Mouse (Mus musculus) limb, embryonic 11.5 days (tissue): ENCODE measurements around the gene Fut8. TPM values are rescaled to one million over a fixed set of nuclear protein-coding genes. Genes with fewer than 3 reads are reported as not detected.

Experiments
- ATAC-seq: fragments of 200-750 bp; cut with Nextera tagmentation; 2 replicates; pipeline ENCODE4 v1.8.0; 2017; ENCODE audit warnings: low read depth; ENCODE audit not compliant: insufficient number of reproducible peaks, low FRiP score, low TSS enrichment
- DNase-seq: peaks from one replicate; pipeline ENCODE4 v3.0.0-alpha.2; 2015; ENCODE audit warnings: low spot score
- H3K27ac ChIP-seq: fragments of 300-500 bp; sonication (generic); replicated peaks from 2 replicates; pipeline ENCODE4 v1.5.1; 2014; ENCODE audit warnings: low read depth, mild to moderate bottlenecking, low read length
- H3K27me3 ChIP-seq: fragments of 300-500 bp; sonication (generic); 2 replicates; pipeline ENCODE4 v1.6.1; 2014; ENCODE audit warnings: mild to moderate bottlenecking, low read length, mixed read lengths; ENCODE audit not compliant: control insufficient read depth, insufficient read depth
- H3K36me3 ChIP-seq: fragments of 300-500 bp; sonication (generic); 2 replicates; pipeline ENCODE4 v1.6.1; 2014; ENCODE audit warnings: mild to moderate bottlenecking, low read length, moderate library complexity, mixed read lengths; ENCODE audit not compliant: control insufficient read depth, insufficient read depth
- H3K4me1 ChIP-seq: fragments of 300-500 bp; sonication (generic); 2 replicates; pipeline ENCODE4 v1.6.1; 2014; ENCODE audit warnings: low read length, mixed read lengths; ENCODE audit not compliant: control insufficient read depth, insufficient read depth
- H3K4me2 ChIP-seq: fragments of 300-500 bp; sonication (generic); 2 replicates; pipeline ENCODE4 v1.6.1; 2014; ENCODE audit warnings: low read depth, mild to moderate bottlenecking, moderate library complexity; ENCODE audit not compliant: severe bottlenecking
- H3K4me3 ChIP-seq: fragments of 300-500 bp; sonication (generic); 2 replicates; pipeline ENCODE4 v1.5.1; 2014; ENCODE audit warnings: low read depth, low read length
- H3K9ac ChIP-seq: fragments of 300-500 bp; sonication (generic); 2 replicates; pipeline ENCODE4 v1.6.1; 2014; ENCODE audit warnings: mild to moderate bottlenecking, low read length
- H3K9me3 ChIP-seq: fragments of 300-500 bp; sonication (generic); 2 replicates; pipeline ENCODE4 v1.6.1; 2016; ENCODE audit warnings: low read length; ENCODE audit not compliant: control insufficient read depth
- WGBS: fragments of 180-500 bp; shearing (Covaris S2); extraction: QIAGEN DNeasy Blood & Tissue Kit; methylation state at CpG from one replicate; pipeline ENCODE4 v1.1.7; 2014; 5-methylcytosine and 5-hydroxymethylcytosine counted together
- polyA plus RNA-seq: library from polyadenylated mRNA; unstranded; fragments of >200 nt; fragmentation: Nextera tagmentation; extraction: Ambion mirVana; gene quantifications from 2 replicates; pipeline ENCODE4 v1.2.1, GENCODE M21; 2014

Gene Fut8
- polyA plus RNA-seq, 1 experiment from 2014 or later, result 22.9 TPM

DNA sequence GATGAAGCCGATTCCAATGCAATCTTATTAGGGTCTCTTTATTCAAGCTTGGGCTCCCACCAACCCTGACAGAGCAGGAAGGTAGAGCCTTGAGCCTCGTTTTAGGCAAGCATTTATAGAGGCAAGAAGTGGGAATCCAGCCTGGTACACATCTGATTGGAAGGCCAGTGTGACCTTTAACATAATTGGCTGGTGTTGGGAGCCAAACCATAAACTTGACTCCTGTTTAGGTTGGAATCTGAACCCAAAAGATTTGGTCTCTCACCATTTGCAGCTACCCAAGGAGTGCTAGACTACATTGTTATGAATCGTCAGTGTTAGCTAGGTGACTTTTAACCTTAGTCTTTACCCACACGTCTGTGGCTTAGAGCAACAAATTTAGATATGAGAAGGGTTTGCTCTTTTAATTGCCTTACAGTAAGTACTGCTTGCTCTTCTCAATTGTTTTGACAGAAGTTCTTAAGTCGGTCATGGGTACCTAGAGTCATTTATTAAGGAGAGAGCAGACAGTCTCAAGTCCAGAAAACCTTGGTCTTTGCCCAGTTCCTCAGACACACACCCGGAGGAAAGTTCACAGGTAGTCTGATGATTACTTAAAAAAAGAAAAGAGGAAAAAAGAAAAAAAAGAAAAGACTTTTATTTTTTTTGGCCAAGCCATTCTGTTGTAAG is 23.9 kb upstream of the Fut8 start:
- no peaks in the 10 kb centered on the region for H3K36me3 ChIP-seq
- no peak overlapping the region for H3K4me2 ChIP-seq
- DNase-seq, result no peak
- H3K4me1 ChIP-seq, result no peaks in the 10 kb centered on the region
- ATAC-seq, result no peak
- H3K27ac ChIP-seq, result no peak overlapping the region
- no peak overlapping the region for H3K9ac ChIP-seq
- H3K27me3 ChIP-seq, result no peaks in the 10 kb centered on the region
- WGBS, result 73% methylated on average over 6 of the region's 6 CpGs
- no peak overlapping the region for H3K4me3 ChIP-seq
- no peaks in the 10 kb centered on the region for H3K9me3 ChIP-seq

DNA sequence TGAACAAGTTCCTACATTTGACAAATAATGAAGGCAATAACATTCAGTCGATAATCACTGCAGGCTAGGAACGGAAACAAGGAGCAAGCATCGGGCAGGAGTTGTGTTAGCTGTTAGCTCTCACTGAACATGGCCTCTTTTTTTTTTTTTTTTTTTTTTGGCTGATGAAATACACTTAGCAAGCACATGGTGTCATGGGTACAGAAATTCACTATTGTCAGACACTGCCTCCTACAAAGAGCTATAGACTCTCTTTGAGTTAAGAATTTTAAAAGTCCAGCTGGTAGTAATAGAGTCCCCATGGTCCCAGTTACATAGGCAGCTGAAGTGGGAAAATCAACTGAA is 23.4 kb upstream of the Fut8 start:
- no peak for ATAC-seq
- 90% methylated on average over 3 of the region's 3 CpGs for WGBS
- no peaks in the 10 kb centered on the region for H3K9me3 ChIP-seq

DNA sequence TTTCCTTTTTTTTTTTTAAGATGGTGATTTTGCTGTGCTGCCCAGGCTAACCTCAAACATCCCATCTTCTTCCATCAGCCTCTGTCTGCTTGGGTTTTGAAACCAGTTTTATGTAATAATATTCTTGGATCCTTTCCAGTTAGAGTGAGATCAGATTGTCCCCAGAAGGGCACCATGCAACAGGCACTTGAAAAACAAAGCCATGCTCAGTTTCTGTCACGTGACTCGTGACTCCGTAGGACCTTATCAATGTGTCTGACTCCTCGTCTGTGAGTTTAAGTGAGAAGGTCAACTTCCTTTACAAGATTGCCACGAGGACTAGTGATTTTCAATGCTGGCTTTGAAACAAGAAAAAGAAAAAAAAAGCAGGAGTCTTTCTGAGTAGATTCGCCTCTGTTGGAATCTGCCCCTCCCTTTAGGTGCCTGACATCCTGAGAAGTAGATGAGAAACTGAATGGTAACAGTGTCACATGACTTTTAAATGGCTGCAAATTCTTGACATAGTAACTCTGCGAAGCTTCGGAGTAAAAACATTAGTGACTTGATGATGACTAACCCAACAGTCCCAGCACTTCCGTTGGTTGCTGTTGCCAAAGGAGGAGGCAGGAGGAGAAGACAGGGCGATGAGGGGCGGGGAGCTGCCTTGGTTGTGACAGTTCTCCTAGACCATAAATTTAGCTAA is 21.3 kb upstream of the Fut8 start:
- no peaks in the 10 kb centered on the region for H3K4me1 ChIP-seq
- no peak overlapping the region for H3K9ac ChIP-seq
- no peaks in the 10 kb centered on the region for H3K36me3 ChIP-seq
- no peak for DNase-seq
- no peaks in the 10 kb centered on the region for H3K9me3 ChIP-seq
- WGBS, result 80% methylated on average over 11 of the region's 11 CpGs
- H3K27me3 ChIP-seq, result no peaks in the 10 kb centered on the region
- H3K27ac ChIP-seq, result no peak overlapping the region
- H3K4me2 ChIP-seq, result no peak overlapping the region
- ATAC-seq, result no peak
- H3K4me3 ChIP-seq, result no peak overlapping the region

More for the DNA sequence above, 23.4 kb upstream of the Fut8 start:
- Histone ChIP-seq H3K27me3 (no peaks in the 10 kb centered on the region), H3K4me2 (no peak overlapping the region), H3K27ac (no peak overlapping the region), H3K36me3 (no peaks in the 10 kb centered on the region), H3K4me3 (no peak overlapping the region), H3K9ac (no peak overlapping the region), H3K4me1 (no peaks in the 10 kb centered on the region)
- no peak for DNase-seq

DNA sequence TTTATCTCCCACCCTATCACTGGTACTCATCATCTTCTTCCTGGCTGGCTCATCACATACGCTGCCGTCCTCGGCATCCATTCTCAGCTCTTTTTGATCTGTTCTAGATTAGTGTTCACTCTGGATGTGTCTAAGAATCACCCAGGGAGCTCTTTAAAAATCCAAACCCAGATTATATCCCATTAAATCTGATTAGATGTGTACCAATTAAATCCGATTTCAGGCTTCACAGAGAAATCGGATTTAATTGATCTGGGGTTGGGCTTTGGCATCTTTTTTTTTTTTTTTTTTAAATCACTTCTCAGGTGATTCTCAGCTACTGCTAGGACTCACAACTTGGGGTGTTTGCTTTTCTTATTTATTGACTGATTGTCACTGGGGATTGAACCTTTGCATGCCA is 17.3 kb upstream of the Fut8 start:
- Histone ChIP-seq H3K4me1 (no peaks in the 10 kb centered on the region), H3K27me3 (no peaks in the 10 kb centered on the region), H3K9me3 (no peaks in the 10 kb centered on the region), H3K27ac (no peak overlapping the region), H3K4me3 (no peak overlapping the region), H3K9ac (no peak overlapping the region), H3K4me2 (no peak overlapping the region), H3K36me3 (no peaks in the 10 kb centered on the region)
- 75% methylated on average over 5 of the region's 5 CpGs for WGBS
- DNase-seq, result no peak
- ATAC-seq, result no peak

DNA sequence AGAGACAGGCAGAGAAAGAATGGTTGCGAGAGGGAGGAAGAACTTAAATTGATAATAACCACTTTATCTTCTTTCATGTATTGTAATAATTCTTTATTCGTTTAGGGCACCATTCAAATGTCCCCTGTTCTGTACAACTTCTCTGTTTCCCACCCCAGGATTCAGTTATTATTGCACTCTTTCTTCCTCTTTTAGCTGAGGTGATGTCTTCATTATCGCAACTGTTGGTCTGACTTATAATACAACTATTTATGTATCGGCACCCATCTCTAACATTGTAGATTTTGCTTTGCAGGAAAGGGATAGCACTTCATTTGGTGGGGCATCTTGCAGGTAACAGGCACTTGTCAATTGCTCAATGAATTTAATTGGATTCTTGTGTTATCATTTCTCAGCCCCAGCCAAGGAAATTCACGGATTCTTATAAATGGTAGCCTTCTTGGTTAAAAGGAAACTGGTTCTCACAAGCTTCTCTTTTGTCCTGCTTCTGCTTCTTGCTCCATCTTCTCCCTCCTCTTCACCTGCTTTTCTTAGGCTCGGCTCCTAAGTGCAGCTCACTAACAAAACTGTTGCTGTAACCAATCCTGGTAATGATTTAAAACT is 15.6 kb upstream of the Fut8 start:
- Histone ChIP-seq H3K9ac (no peak overlapping the region), H3K27me3 (no peaks in the 10 kb centered on the region)
- 90% methylated on average over 6 of the region's 6 CpGs for WGBS

DNA sequence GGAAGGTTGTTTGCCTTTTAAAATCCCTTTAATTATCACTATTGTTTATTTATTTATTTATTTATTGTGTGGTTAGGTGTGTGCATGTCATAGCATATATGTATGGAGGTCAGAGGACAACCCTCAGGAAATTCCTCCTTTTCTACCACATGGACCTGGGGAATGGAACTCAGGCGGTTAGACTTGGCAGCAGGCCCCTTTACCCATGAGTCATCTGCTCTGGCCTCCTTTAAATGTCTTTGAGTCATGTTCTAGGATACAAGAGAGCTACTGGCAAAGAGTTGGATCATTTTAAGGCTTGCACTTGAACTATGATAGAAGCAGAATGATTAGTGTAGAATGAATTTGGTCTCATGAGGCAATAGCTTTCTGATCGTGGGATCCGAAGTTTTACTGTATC is 14.3 kb upstream of the Fut8 start:
- no peak overlapping the region for H3K4me2 ChIP-seq
- no peak overlapping the region for H3K27ac ChIP-seq
- no peaks in the 10 kb centered on the region for H3K36me3 ChIP-seq
- DNase-seq, result no peak
- no peaks in the 10 kb centered on the region for H3K4me1 ChIP-seq
- no peak overlapping the region for H3K4me3 ChIP-seq
- H3K27me3 ChIP-seq, result no peaks in the 10 kb centered on the region
- 89% methylated on average over 3 of the region's 3 CpGs for WGBS
- no peak for ATAC-seq
- H3K9ac ChIP-seq, result no peak overlapping the region
- H3K9me3 ChIP-seq, result no peaks in the 10 kb centered on the region

More for the DNA sequence above, 15.6 kb upstream of the Fut8 start:
- H3K4me3 ChIP-seq, result no peak overlapping the region
- H3K36me3 ChIP-seq, result no peaks in the 10 kb centered on the region
- no peaks in the 10 kb centered on the region for H3K4me1 ChIP-seq
- no peak overlapping the region for H3K4me2 ChIP-seq
- ATAC-seq, result no peak
- H3K9me3 ChIP-seq, result no peaks in the 10 kb centered on the region
- DNase-seq, result no peak
- no peak overlapping the region for H3K27ac ChIP-seq

DNA sequence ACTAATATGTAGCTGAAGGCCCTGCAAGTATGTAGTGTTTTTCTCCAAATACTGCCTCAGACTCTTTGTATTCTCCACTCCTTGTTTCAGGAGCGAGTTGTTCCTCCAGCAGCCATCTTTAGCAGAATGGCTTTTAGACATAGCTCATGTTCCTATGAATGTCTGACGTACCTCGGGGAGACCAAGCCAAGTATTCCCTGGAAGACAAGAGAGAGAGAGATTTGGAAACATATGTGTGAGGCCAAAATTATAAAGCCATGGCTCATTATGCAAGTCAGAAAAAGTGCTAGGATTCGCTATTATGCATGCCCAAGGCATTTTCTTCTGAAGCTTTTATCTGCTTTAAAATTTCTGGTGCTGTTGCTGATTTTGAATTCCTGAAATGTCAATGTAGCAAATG is 13.8 kb upstream of the Fut8 start:
- no peak overlapping the region for H3K9ac ChIP-seq
- no peak overlapping the region for H3K4me2 ChIP-seq
- H3K4me3 ChIP-seq, result no peak overlapping the region
- ATAC-seq (no peak), DNase-seq (no peak)
- H3K4me1 ChIP-seq, result no peaks in the 10 kb centered on the region
- H3K9me3 ChIP-seq, result no peaks in the 10 kb centered on the region
- H3K36me3 ChIP-seq, result no peaks in the 10 kb centered on the region
- no peak overlapping the region for H3K27ac ChIP-seq
- H3K27me3 ChIP-seq, result no peaks in the 10 kb centered on the region
- 87% methylated on average over 4 of the region's 4 CpGs for WGBS

DNA sequence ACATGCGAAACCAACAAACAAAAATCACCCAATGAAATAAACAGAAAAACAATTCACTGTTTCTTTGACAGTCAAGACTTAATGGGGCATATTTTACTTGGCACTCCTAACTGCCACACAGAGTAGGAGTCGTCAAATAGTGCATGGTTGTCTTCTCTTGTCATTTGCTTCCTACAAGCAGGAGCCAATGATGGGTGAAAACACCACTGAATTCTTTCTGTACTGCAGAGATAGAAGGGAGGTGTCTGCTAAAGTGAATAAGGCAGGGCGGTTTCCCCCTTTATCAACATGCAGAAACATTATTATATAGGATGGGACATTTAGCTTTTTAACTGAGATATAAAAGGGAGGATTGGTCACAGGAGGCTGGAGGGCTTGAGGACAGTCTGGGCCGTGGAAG is 13.0 kb upstream of the Fut8 start:
- no peaks in the 10 kb centered on the region for H3K36me3 ChIP-seq
- H3K27me3 ChIP-seq, result no peaks in the 10 kb centered on the region
- H3K9ac ChIP-seq, result no peak overlapping the region
- H3K4me2 ChIP-seq, result no peak overlapping the region
- ATAC-seq, result no peak
- no peak for DNase-seq
- no peak overlapping the region for H3K4me3 ChIP-seq
- H3K4me1 ChIP-seq, result no peaks in the 10 kb centered on the region
- H3K9me3 ChIP-seq, result no peaks in the 10 kb centered on the region
- H3K27ac ChIP-seq, result no peak overlapping the region
- 82% methylated on average over 4 of the region's 4 CpGs for WGBS
